Mouse (Mus musculus): ENCODE data around the gene Krtap4-2.

Krtap4-2 gene

GRCm38 (mm10) chr11:99585096-99585495, 49.8 kb downstream of the Krtap4-2 start:
- no peak for DNase-seq
